Mouse (Mus musculus) left cerebral cortex, postnatal 25 days (tissue): ENCODE measurements at regions not wholly inside any gene's neighbourhood (a gene's known extent, or its start where the extent isn't known, plus 50 kb on each side); places are given as distances from the start of the nearest gene placed in this dataset.
A peak's percentile ranks its signal among the peaks of the same experiment; 100 is the strongest.

Source experiments
- DNase-seq, 2 experiments: peaks; one replicate each; pipeline ENCODE4 v3.0.0; 2022; ENCODE audit warnings: low spot score in 2 of 2, mixed read lengths in 1 of 2
- intact Hi-C: fragments of 180-260 bp; cut with DNase I; formaldehyde crosslinking; loops from one replicate; pipeline ENCODE4 v1.15.1; 2025

- intact Hi-C loops: loop anchor here (2.0 kb wide), 1 partner anchor 17 kb away; no protein-coding TSS in a partner anchor
- DNase-seq: no peak
These were observed 2046.5 kb downstream of the Grik2 start for GRCm38 (mm10) chr10:47742088-47742487.

GRCm38 (mm10) chr10:47741667-47742066 is 2046.9 kb downstream of the Grik2 start:
- intact Hi-C loops: loop anchor here (2.0 kb wide), 1 partner anchor 17 kb away; no protein-coding TSS in a partner anchor
- DNase-seq: no peak

- DNase-seq: peak in 1 of 2 experiments; percentile 22
- intact Hi-C loops: no loop called here
These were observed 2079.8 kb downstream of the Grik2 start for GRCm38 (mm10) chr10:47708780-47709179.
